10 mouse cellular contexts compared by ENCODE assay signal in genomic region chr6:90707143-90707542, GRCm38 (mm10).
A peak's percentile ranks its signal among the peaks of the same experiment; 100 is the strongest.
DNase-seq lines count a peak whose midpoint lies in the region; ATAC-seq lines count a peak whose summit lies in the region.
"Had no signal": no experiment of that assay in that cellular context is flagged by ENCODE, and none has a peak within 500 bp of the region (broad histone marks: within the 10 kb centered on the region; RNA-seq: fewer than 3 reads in every experiment).

No protein-coding gene starts in this region.

- 0 out of 2 replicates have a peak, but pooled peaks have one; percentile 20 for ATAC-seq in heart, embryonic 16.5 days (replicated peaks; ENCODE audit: extremely low read depth, insufficient read depth, low FRiP score)
- peak; percentile 67 for ATAC-seq in liver, embryonic 16.5 days (ENCODE audit: low read depth)

- DNase-seq in heart, adult 18-20 months: peak; percentile 74 to 75
- no peak for DNase-seq in heart, embryonic 10.5 days (ENCODE audit: low spot score)
- peak; percentile 63 for DNase-seq in c-Kit-negative CD71-positive TER-119-positive erythroid progenitor cells, embryonic 14.5 days (ENCODE audit: low read depth, low spot score)
- no peak for DNase-seq in cerebellum, postnatal 14 days
- no peak for DNase-seq in retina, embryonic 14.5 days (ENCODE audit: low spot score)
- no peak for DNase-seq in thymus, postnatal 14 days

- H3K9ac ChIP-seq in heart, embryonic 16.5 days (ENCODE audit: low read length): peak overlapping the region; percentile 55; the same call in 1 of the 2 replicates
- peak overlapping the region; percentile 43; the same call in 1 of the 2 replicates for H3K9ac ChIP-seq in liver, embryonic 16.5 days (ENCODE audit: low read depth, low read length)

- H3K4me2 ChIP-seq in heart, embryonic 16.5 days (ENCODE audit: low read depth, low read length): no peak overlapping the region
- H3K4me2 ChIP-seq in liver, embryonic 16.5 days (ENCODE audit: low read depth, low read length): peak overlapping the region; percentile 31; the same call in 1 of the 2 replicates

- WGBS in heart, embryonic 10.5 days: 69% methylated on average over 4 of the region's 4 CpGs
- WGBS in heart, embryonic 16.5 days: 48% methylated on average over 4 of the region's 4 CpGs
- WGBS in liver, embryonic 16.5 days (ENCODE audit: insufficient replicate concordance): 49% methylated on average over 4 of the region's 4 CpGs

- no peaks in the 10 kb centered on the region for H3K36me3 ChIP-seq in heart, embryonic 10.5 days
- no peaks in the 10 kb centered on the region for H3K36me3 ChIP-seq in heart, embryonic 16.5 days (ENCODE audit: control insufficient read depth, insufficient read depth)
- no peaks in the 10 kb centered on the region for H3K36me3 ChIP-seq in liver, embryonic 16.5 days (ENCODE audit: control insufficient read depth, insufficient read depth)

- no peaks in the 10 kb centered on the region for H3K9me3 ChIP-seq in heart, embryonic 10.5 days
- H3K9me3 ChIP-seq in heart, embryonic 16.5 days (replicated peaks; ENCODE audit: control insufficient read depth, low read length): no peaks in the 10 kb centered on the region
- no peaks in the 10 kb centered on the region for H3K9me3 ChIP-seq in liver, embryonic 16.5 days (replicated peaks; ENCODE audit: control insufficient read depth, low read length)
- H3K9me3 ChIP-seq: G1E had no signal

- H3K27me3 ChIP-seq in heart, embryonic 10.5 days (ENCODE audit: insufficient read depth, poor library complexity, severe bottlenecking): no peaks in the 10 kb centered on the region
- no peaks in the 10 kb centered on the region for H3K27me3 ChIP-seq in heart, embryonic 16.5 days (ENCODE audit: control insufficient read depth, insufficient read depth, low read length)
- H3K27me3 ChIP-seq in liver, embryonic 16.5 days (ENCODE audit: control insufficient read depth, insufficient read depth, low read depth, low read length): no peaks in the 10 kb centered on the region

- peaks cover 97% of the 10 kb centered on the region for H3K4me1 ChIP-seq in heart, embryonic 10.5 days
- peaks cover 99% of the 10 kb centered on the region for H3K4me1 ChIP-seq in heart, embryonic 16.5 days (ENCODE audit: control insufficient read depth, insufficient read depth, low read length)
- H3K4me1 ChIP-seq in liver, embryonic 16.5 days (ENCODE audit: control insufficient read depth, low read depth, low read length): peaks cover 98% of the 10 kb centered on the region

- no peak overlapping the region for H3K27ac ChIP-seq in heart, embryonic 10.5 days
- peak overlapping the region; percentile 94 for H3K27ac ChIP-seq in heart, embryonic 16.5 days (ENCODE audit: low read length)
- H3K27ac ChIP-seq in liver, embryonic 16.5 days (ENCODE audit: low read length): peak overlapping the region; percentile 56
- H3K27ac ChIP-seq: macrophage had no signal

- H3K4me3 ChIP-seq in heart, embryonic 10.5 days: no peak overlapping the region
- no peak overlapping the region for H3K4me3 ChIP-seq in heart, embryonic 16.5 days (ENCODE audit: low read length)
- no peak overlapping the region for H3K4me3 ChIP-seq in liver, embryonic 16.5 days (ENCODE audit: low read depth, low read length)

Comparison
In these comparisons a context has a peak if more than half of its experiments do, and no peak if none do; other contexts are left out.
1. DNase-seq: peak in heart, adult 18-20 months (2 of 2) and c-Kit-negative CD71-positive TER-119-positive erythroid progenitor cells, embryonic 14.5 days (single experiment); none in heart, embryonic 10.5 days (single experiment), cerebellum, postnatal 14 days (0 of 2), retina, embryonic 14.5 days (single experiment) and thymus, postnatal 14 days (single experiment).